Mouse (Mus musculus) spleen, adult 2 months (tissue): ENCODE results near the gene Sspn. TPM values are rescaled to one million over a fixed set of nuclear protein-coding genes. Genes with fewer than 3 reads are reported as not detected.

Experiments used
- DNase-seq, 2 experiments: peaks; one replicate each; pipeline versions ENCODE4 v3.0.0 to v3.0.0-alpha.2; 2012 to 2021; ENCODE audit warnings: low spot score in 2 of 2, low read depth in 1 of 2
- H3K27ac ChIP-seq: fragments of 200-500 bp; 2 replicates; pipeline ENCODE4 v1.5.1; 2012; ENCODE audit warnings: low read length, inconsistent platforms; ENCODE audit not compliant: insufficient read depth
- H3K27me3 ChIP-seq: fragments of 200-500 bp; 2 replicates; pipeline ENCODE4 v1.6.1; 2012; ENCODE audit warnings: mild to moderate bottlenecking, moderate library complexity, low read length, inconsistent platforms; ENCODE audit not compliant: control insufficient read depth, insufficient read depth
- H3K36me3 ChIP-seq: fragments of 200-500 bp; 2 replicates; pipeline ENCODE4 v1.6.1; 2012; ENCODE audit warnings: mild to moderate bottlenecking, low read length, inconsistent platforms; ENCODE audit not compliant: control insufficient read depth, insufficient read depth
- H3K4me1 ChIP-seq: fragments of 200-500 bp; 2 replicates; pipeline ENCODE4 v1.6.1; 2011; ENCODE audit warnings: inconsistent platforms; ENCODE audit not compliant: control insufficient read depth, insufficient read depth, insufficient read length
- H3K4me3 ChIP-seq: fragments of 200-500 bp; 2 replicates; pipeline ENCODE4 v1.5.1; 2011; ENCODE audit warnings: mild to moderate bottlenecking, inconsistent platforms; ENCODE audit not compliant: insufficient read depth, insufficient read length; ENCODE audit errors: extremely low read depth
- CTCF ChIP-seq: fragments of 200-500 bp; IDR thresholded peaks from 2 replicates; pipeline ENCODE4 v1.5.1; 2011; ENCODE audit warnings: mild to moderate bottlenecking, inconsistent platforms; ENCODE audit not compliant: insufficient read depth, insufficient read length, insufficient replicate concordance; ENCODE audit errors: extremely low read depth
- POLR2A ChIP-seq: fragments of 200-500 bp; IDR thresholded peaks from 2 replicates; pipeline ENCODE4 v1.6.1; 2011; ENCODE audit warnings: low read depth, low read length, inconsistent platforms
- whole genome bisulfite sequencing: fragments of 180-500 bp; shearing (Covaris S2); methylation state at CpG from one replicate; pipeline ENCODE4 v1.1.7; 2018; 5-methylcytosine and 5-hydroxymethylcytosine counted together
- polyA plus RNA-seq: library from polyadenylated mRNA; depleted of rRNA; stranded (reverse); fragments of >200 nt; gene quantifications from 2 replicates; pipeline ENCODE4 v1.2.3, GENCODE M21; 2012

The Sspn gene
- polyA plus RNA-seq, 1 experiment: 2.0 TPM

GRCm38 (mm10) chr6:145892381-145893265 lies 38.8 kb upstream of the Sspn start:
- Histone ChIP-seq H3K4me1 (peaks cover 21% of the 10 kb centered on the region; the same call in 1 of the 2 replicates), H3K4me3 (no peak overlapping the region)
- WGBS: 85% methylated on average over 20 of the region's 20 CpGs

GRCm38 (mm10) chr6:145893366-145894021 lies 37.9 kb upstream of the Sspn start:
- DNase-seq: peak; percentile 44 to 64
- H3K27ac ChIP-seq: peak overlapping the region; percentile 92

More at GRCm38 (mm10) chr6:145892381-145893265, 38.8 kb upstream of the Sspn start:
- DNase-seq: no peak
- Histone ChIP-seq H3K27ac (peak overlapping the region; percentile 67), H3K36me3 (no peaks in the 10 kb centered on the region), H3K27me3 (no peaks in the 10 kb centered on the region)
- TF ChIP-seq CTCF: no peak
- no peak for TF ChIP-seq POLR2A

GRCm38 (mm10) chr6:145894669-145895342 lies 36.6 kb upstream of the Sspn start:
- H3K4me3 ChIP-seq: no peak overlapping the region
- 34% methylated on average over 8 of the region's 8 CpGs for WGBS
- H3K4me1 ChIP-seq: peaks cover 21% of the 10 kb centered on the region; the same call in 1 of the 2 replicates
- H3K36me3 ChIP-seq: no peaks in the 10 kb centered on the region
- DNase-seq: peak in 1 of 2 experiments; percentile 11
- 0 out of 2 replicates have a peak overlapping the region, but pooled peaks have one; percentile 3 for H3K27ac ChIP-seq
- H3K27me3 ChIP-seq: no peaks in the 10 kb centered on the region
- TF ChIP-seq POLR2A (no peak), CTCF (no peak)

More at GRCm38 (mm10) chr6:145893366-145894021, 37.9 kb upstream of the Sspn start:
- no peak overlapping the region for H3K4me3 ChIP-seq
- H3K4me1 ChIP-seq: peaks cover 21% of the 10 kb centered on the region; the same call in 1 of the 2 replicates
- H3K27me3 ChIP-seq: no peaks in the 10 kb centered on the region
- 24% methylated on average over 13 of the region's 13 CpGs for WGBS
- H3K36me3 ChIP-seq: no peaks in the 10 kb centered on the region
- TF ChIP-seq POLR2A (no peak), CTCF (no peak)

GRCm38 (mm10) chr6:145904169-145904568 lies 27.3 kb upstream of the Sspn start:
- no peaks in the 10 kb centered on the region for H3K36me3 ChIP-seq
- H3K27ac ChIP-seq: no peak overlapping the region
- WGBS: 89% methylated on average over 5 of the region's 5 CpGs
- no peak for TF ChIP-seq POLR2A
- TF ChIP-seq CTCF: no peak
- no peak overlapping the region for H3K4me3 ChIP-seq
- H3K27me3 ChIP-seq: no peaks in the 10 kb centered on the region
- peaks cover 6% of the 10 kb centered on the region; the same call in 1 of the 2 replicates for H3K4me1 ChIP-seq
- DNase-seq: no peak

DNA sequence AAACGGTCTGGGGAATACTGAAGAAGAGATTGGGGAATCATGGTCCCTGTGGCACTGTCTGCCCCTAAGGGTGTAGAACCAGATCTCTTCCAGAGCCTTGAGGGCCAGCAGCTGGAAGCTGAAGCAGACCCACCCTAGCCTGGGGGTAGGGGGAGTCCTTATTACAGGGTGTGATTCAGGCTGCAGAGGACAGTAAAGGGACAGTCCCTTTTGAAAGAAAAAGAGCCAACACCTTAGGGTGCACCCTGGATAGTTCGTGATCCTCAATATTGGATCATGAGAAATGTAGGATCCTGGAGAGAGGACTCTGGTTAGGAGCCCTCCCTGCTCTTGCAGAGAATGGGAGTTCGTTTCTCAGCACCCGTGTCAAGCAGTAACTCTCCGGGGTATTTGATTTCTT lies 26.8 kb upstream of the Sspn start:
- Histone ChIP-seq H3K4me3 (no peak overlapping the region), H3K4me1 (peaks cover 6% of the 10 kb centered on the region; the same call in 1 of the 2 replicates), H3K36me3 (no peaks in the 10 kb centered on the region), H3K27ac (no peak overlapping the region), H3K27me3 (no peaks in the 10 kb centered on the region)
- TF ChIP-seq POLR2A (no peak), CTCF (no peak)
- no peak for DNase-seq
- 56% methylated on average over 5 of the region's 5 CpGs for WGBS

DNA sequence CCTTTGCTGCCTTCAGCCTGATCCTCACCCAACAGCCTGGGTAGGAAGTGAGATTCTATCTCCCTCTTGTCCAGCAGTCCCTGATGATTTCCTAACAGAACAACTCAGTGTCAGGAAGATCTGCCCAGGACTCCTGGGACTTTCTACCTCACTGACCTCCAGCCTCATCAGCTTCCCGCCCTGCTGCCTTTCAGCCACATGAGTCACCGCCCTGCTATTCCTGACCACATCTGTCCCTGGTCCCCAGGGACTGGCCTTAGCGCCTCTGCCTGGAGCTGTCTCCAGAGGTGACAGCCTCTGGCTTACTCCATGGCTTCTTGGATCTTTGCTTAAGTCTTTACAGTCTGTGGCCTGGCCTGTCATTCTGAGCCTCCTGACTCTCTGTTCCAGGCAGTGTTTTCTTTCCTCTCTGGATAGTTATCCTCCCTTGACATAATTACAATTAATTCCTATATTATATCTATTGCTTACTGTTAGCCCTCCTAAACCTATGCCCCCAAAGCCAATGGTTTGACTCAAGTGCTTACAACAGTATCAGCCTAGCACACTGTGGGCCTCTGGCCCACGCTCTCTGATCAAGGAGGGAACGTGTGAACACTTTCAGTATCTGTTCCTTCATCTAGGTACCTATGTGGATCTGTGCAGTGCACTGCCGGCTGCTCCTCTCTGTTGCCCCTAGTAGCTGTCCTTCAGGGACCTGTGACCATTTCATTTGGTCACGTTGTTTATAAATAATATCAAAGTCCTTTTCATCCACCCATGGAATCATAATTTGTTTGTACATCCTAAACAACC lies 25.1 kb upstream of the Sspn start:
- no peak for TF ChIP-seq POLR2A
- TF ChIP-seq CTCF: no peak
- WGBS: 49% methylated on average over 7 of the region's 7 CpGs
- DNase-seq: no peak
- no peaks in the 10 kb centered on the region for H3K27me3 ChIP-seq
- no peak overlapping the region for H3K4me3 ChIP-seq
- no peak overlapping the region for H3K27ac ChIP-seq
- no peaks in the 10 kb centered on the region for H3K36me3 ChIP-seq
- H3K4me1 ChIP-seq: peaks cover 6% of the 10 kb centered on the region; the same call in 1 of the 2 replicates
